Comparison of ENCODE assay signal across 11 mouse cellular contexts in genomic region chr1:137802119-137802518, GRCm38 (mm10).
"Had no signal": no experiment of that assay in that cellular context is flagged by ENCODE, and none has a peak within 500 bp of the region (broad histone marks: within the 10 kb centered on the region; RNA-seq: fewer than 3 reads in every experiment).

No protein-coding gene starts in this region.

- DNase-seq: kidney, postnatal 14 days; left cerebral cortex, postnatal 4 days; lung, adult 18-20 months; right cerebral cortex, postnatal 14 days; thymus, adult 2 months; thymus, postnatal 25 days had no signal

- H3K4me3 ChIP-seq: kidney, embryonic 15.5 days; limb, embryonic 13.5 days; midbrain, embryonic 13.5 days; stomach, embryonic 15.5 days had no signal

- H3K27ac ChIP-seq: kidney, embryonic 15.5 days; limb, embryonic 13.5 days; liver, embryonic 14.5 days; midbrain, embryonic 13.5 days; stomach, embryonic 15.5 days had no signal

- H3K36me3 ChIP-seq: kidney, embryonic 15.5 days; limb, embryonic 13.5 days; midbrain, embryonic 13.5 days; stomach, embryonic 15.5 days had no signal

- H3K9ac ChIP-seq: kidney, embryonic 15.5 days; limb, embryonic 13.5 days; liver, embryonic 14.5 days; midbrain, embryonic 13.5 days; stomach, embryonic 15.5 days had no signal

- H3K4me2 ChIP-seq: kidney, embryonic 15.5 days; limb, embryonic 13.5 days; midbrain, embryonic 13.5 days; stomach, embryonic 15.5 days had no signal

- H3K4me1 ChIP-seq: kidney, embryonic 15.5 days; limb, embryonic 13.5 days; midbrain, embryonic 13.5 days; stomach, embryonic 15.5 days had no signal

- ATAC-seq: midbrain, embryonic 13.5 days had no signal

- H3K27me3 ChIP-seq: kidney, embryonic 15.5 days; limb, embryonic 13.5 days; midbrain, embryonic 13.5 days; stomach, embryonic 15.5 days had no signal

- H3K9me3 ChIP-seq: kidney, embryonic 15.5 days; limb, embryonic 13.5 days; midbrain, embryonic 13.5 days; stomach, embryonic 15.5 days had no signal
